Mouse (Mus musculus) layer of hippocampus, postnatal 36 days (tissue): ENCODE data around the gene 6430628N08Rik. TPM values are rescaled to one million over a fixed set of nuclear protein-coding genes. Genes with fewer than 3 reads are reported as not detected.

Source experiments
- DNase-seq, 2 experiments: peaks; one replicate each; pipeline ENCODE4 v3.0.0; 2022
- total RNA-seq, 2 experiments: library from RNA; stranded (reverse); gene quantifications; 2 replicates each; pipeline ENCODE4 v1.2.3; 2021

6430628N08Rik gene
- total RNA-seq, 2 experiments from 2014 or later: not detected

DNA sequence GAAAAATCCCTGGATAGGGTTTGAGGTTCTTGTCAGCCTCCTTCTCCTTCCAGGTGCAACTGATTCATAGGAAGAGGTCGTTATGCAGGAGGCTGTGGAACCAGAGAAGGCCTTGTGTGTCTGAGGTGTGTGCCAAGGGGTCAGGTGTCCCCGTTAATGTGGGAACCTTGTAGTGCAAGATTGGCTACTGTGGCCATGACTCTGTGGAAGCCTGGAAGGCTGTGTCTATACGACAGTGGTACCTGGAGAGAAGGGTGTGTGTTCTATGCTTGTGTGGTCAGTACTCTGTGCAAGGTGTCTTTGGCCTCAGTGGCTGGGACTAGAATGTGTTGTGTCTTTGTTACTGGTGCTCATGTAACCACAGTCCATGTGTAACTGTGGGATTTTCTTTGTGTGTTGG, 50.2 kb downstream of the 6430628N08Rik start:
- DNase-seq: no peak

- no peak for DNase-seq
Observed at GRCm38 (mm10) chr4:115941242-115941820, 50.9 kb downstream of the 6430628N08Rik start.

- DNase-seq: no peak
Observed at GRCm38 (mm10) chr4:115943669-115944314, 53.3 kb downstream of the 6430628N08Rik start.

Other genes with a start within 250 kb of the 6430628N08Rik start
- 1 to 10 TPM in 1 of 2 experiments, under 1 TPM in 1; 0.66 to 1.2 TPM for gene Cyp4b1, start 242.9 kb upstream of the 6430628N08Rik start, total RNA-seq
- 10 to 100 TPM; 46.9 to 53.8 TPM for gene Efcab14, start 152.9 kb upstream of the 6430628N08Rik start, total RNA-seq
- not detected for gene Tex38, start 109.6 kb upstream of the 6430628N08Rik start, total RNA-seq
- gene Atpaf1, start 105.9 kb upstream of the 6430628N08Rik start, total RNA-seq: 10 to 100 TPM; 49.6 to 60.5 TPM
- 1 to 10 TPM; 4.6 to 5.1 TPM for gene Mob3c, start 62.6 kb upstream of the 6430628N08Rik start, total RNA-seq
- gene Mknk1, start 51.5 kb upstream of the 6430628N08Rik start, total RNA-seq: 10 to 100 TPM; 43.0 to 45.1 TPM
- under 1 TPM in 1 of 2 experiments, not detected in 1; 0.35 TPM for gene Kncn, start 6.3 kb upstream of the 6430628N08Rik start, total RNA-seq
- gene Dmbx1, start 49.3 kb downstream of the 6430628N08Rik start, total RNA-seq: not detected
- gene Faah, start 127.3 kb downstream of the 6430628N08Rik start, total RNA-seq: 100 to 1,000 TPM; 144 to 145 TPM
- gene Nsun4, start 163.2 kb downstream of the 6430628N08Rik start, total RNA-seq: 10 to 100 TPM in 1 of 2 experiments, 1 to 10 TPM in 1; 8.8 to 10.8 TPM
- 100 to 1,000 TPM; 413 to 440 TPM for gene Uqcrh, start 184.4 kb downstream of the 6430628N08Rik start, total RNA-seq
- 10 to 100 TPM; 40.1 to 42.5 TPM for gene Lrrc41, start 184.6 kb downstream of the 6430628N08Rik start, total RNA-seq
- gene Rad54l, start 233.0 kb downstream of the 6430628N08Rik start, total RNA-seq: 1 to 10 TPM in 1 of 2 experiments, under 1 TPM in 1; 0.73 to 1.0 TPM
- gene Pomgnt1, start 233.2 kb downstream of the 6430628N08Rik start, total RNA-seq: 10 to 100 TPM; 62.4 to 63.5 TPM